Mouse (Mus musculus) erythroid progenitor cell, adult 5-6 weeks (primary cell): ENCODE data around the gene Zbtb2. TPM values are rescaled to one million over a fixed set of nuclear protein-coding genes. Genes with fewer than 3 reads are reported as not detected.

Experiments used
- ATAC-seq: replicated peaks from 2 replicates; pipeline ENCODE4 v1.8.0; 2016; ENCODE audit warnings: moderate number of reproducible peaks, mild to moderate bottlenecking, moderate TSS enrichment, inconsistent platforms; ENCODE audit not compliant: poor library complexity, low FRiP score, severe bottlenecking
- total RNA-seq, 2 experiments: library from RNA; stranded (forward) in 1 of 2; stranded (reverse) in 1 of 2; fragments of 150-400 nt in 1 of 2; fragments of 186-747, 209-891 nt in 1 of 2; gene quantifications; 2 replicates each; pipeline versions ENCODE4 v1.2.3 to v1.2.4; 2015 to 2017; ENCODE audit warnings: low replicate concordance in 2 of 2

The Zbtb2 gene
- total RNA-seq, 2 experiments from 2014 or later, result 6.7 to 8.4 TPM

DNA sequence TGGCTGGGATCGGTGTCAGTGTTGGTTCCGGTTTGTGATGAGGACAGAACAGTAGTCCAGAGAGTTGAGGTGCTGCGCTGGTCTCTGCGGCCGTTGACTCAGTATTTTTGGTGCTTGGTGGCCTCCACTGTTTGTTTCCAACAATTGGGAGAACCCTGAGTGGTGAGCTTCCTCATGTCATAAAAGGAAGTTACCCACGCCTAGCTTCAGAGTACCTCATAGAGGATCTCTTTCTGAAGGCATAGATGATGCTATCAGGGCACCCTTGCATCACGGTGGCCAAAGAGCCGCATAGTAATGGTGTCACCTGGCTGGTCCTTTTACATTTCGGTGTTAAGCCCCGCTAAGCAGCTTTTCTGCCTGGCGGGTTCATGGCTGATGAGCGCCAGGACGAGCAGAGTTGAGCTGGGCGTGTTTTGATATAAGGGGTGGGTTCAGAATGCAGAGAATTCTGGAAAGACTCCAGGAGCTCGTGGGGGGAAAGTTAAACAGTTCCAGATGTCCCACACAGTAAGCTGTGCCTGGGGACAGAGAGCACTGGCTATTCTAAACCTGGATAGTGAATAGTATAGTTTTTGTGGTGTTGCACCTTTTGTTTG is 48.9 kb downstream of the Zbtb2 start:
- ATAC-seq, result no peak

DNA sequence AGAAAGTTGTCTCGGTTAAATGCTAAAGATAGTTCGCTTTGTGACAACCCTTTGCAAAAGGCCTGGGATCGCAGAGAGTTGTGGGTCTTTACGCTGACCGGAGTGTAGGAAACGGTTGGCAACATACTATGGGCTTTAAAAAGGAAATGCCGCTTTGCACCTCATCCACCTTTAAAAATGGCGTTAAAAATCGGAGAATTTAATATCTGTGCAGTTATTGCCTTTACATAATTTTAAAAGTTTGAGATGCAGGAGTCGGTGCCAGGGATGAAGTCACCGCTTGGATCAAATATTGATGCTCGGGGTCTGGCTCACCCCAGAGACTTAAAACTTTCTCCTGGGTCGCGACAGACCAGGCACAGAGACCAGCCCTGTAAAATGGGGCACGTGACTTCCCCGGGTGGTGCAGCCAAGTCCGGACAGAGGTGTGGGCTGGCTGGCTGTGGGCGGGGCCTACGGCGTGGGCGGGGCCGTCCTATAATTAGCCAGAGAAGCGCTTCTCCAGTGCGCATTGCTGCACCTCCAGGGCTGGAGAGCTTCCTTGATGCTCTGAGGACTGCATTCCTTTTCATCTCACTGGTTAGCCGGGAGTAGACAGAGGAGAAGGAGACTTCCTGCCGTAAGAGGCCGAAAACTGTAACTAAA is 53.7 kb downstream of the Zbtb2 start:
- peak; percentile 88 for ATAC-seq

DNA sequence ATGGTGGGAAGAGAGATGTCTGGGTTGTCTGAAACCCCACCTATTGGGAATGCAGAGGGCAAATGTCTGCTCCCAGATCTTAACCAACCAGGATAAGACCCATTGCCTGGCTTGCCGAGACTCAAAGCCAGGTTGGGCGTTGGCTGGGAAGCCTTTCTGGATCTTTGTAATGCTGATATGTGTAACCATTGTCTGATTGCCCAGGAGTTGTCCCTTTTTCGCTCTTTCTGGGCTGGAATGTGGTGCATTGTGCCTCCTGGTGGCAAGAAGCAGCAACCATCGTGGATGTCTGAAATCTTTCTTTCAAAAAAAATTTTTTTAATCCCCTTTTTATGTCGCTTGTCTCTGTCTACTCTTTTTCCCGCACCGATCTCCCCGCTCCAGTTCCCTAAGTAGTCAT is 54.6 kb downstream of the Zbtb2 start:
- no peak for ATAC-seq

DNA sequence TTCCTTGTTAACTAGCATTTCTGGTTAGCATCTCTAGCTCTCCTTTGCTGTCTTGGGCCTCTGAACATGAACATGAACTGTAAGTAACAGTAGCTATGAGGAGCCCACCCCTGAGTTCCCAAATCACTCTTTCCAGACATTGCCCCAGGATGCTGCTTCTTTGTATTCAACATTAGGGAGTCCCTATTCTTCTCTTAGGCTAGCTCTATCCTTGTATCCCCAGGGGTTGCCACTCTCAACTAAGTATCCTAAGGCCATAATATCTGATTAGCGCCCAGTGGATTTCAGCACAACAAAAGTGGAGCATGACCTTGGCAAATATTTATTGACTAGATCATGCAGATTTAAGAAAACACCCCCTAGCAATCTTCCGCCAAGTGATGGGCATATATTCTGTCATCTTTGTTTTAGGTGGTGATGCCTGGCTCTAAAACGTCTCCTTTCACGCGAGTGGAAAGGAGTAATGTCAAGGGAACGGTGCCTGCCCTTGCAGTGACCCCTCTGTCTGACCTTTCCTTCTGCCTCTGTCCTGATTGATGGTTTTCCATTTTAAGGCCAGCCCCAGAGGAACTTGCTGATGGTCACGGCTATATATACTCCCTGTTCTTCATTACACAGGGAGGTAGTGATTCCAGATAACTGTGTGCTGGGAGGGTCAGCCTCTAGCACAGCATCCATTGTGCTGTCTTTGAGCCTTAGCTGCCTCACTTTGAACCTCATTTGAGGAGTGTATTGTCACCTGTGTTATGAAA is 55.5 kb downstream of the Zbtb2 start:
- no peak for ATAC-seq

DNA sequence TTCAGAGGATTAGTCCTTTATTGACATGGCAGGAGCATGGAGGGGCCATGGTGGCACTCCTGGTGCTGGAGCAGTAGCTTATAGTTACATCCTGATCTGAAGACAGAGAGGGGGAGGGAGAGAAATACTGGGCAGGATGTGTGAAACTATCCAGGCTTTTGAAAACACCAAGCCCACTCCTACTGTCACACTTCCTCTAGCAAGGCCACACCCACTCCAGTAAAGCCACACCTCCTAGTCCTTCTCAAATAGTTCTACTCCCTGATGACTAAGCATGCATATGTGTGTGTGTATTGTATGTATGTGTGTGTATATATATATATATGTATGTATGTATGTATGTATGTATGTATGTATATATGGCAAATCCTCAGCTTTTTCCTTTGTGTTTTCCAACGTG is 60.2 kb downstream of the Zbtb2 start:
- no peak for ATAC-seq

DNA sequence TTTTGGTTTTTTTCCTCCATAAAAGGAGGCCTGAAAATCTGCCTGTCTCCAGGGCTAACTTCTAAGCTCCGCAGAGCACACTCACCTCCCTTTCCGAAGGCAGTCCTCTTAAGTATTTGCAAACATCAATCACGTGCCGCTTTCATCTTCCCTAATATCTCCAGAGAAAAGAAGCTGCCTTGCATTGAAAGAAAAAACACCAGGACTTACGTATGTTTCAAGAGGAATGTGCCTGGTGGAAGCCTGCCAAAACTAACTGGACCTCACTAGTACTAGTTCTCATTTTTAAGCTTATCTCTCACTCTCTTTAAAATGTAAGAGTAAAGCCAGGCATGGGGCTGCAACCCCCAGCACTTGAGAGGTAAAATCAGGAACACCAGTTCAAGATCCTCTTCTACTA is 62.3 kb downstream of the Zbtb2 start:
- ATAC-seq, result no peak

DNA sequence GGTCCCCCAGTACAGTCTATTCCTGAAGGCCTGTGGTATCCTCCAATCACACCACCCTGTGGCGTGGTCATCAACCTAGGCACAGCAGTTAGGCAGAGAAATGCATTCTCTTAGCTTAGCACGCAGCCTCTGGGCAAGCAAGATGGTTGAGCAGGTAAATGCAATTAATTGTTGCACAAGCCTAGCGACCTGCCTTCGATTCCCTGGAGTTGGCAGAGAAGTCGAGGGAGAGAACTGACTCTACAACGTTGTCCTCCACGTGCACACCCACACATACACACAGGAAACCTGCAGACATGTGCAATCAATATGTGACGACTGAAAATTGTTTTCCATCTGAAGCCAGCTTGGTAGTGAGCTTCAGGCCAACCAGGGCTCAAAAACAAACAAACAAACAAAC is 64.0 kb downstream of the Zbtb2 start:
- no peak for ATAC-seq

Other genes with a start within 250 kb of the Zbtb2 start
- 9.4 and 10.5 TPM in 2 replicates for gene Akap12, start 121.7 kb downstream of the Zbtb2 start, total RNA-seq (2015; ENCODE audit: low replicate concordance)
- gene Akap12, start 121.7 kb downstream of the Zbtb2 start, total RNA-seq (2017; ENCODE audit: low replicate concordance), result 6.3 and 9.5 TPM in 2 replicates
- 13.3 and 37.7 TPM in 2 replicates for gene Rmnd1, start 44.3 kb upstream of the Zbtb2 start, total RNA-seq (2015; ENCODE audit: low replicate concordance)
- 8.9 and 14.2 TPM in 2 replicates for gene Rmnd1, start 44.3 kb upstream of the Zbtb2 start, total RNA-seq (2017; ENCODE audit: low replicate concordance)
- 20.9 and 32.3 TPM in 2 replicates for gene Armt1, start 44.4 kb upstream of the Zbtb2 start, total RNA-seq (2015; ENCODE audit: low replicate concordance)
- 19.6 and 24.3 TPM in 2 replicates for gene Armt1, start 44.4 kb upstream of the Zbtb2 start, total RNA-seq (2017; ENCODE audit: low replicate concordance)
- not detected in 2 replicates for gene Ccdc170, start 94.4 kb upstream of the Zbtb2 start, total RNA-seq (2015; ENCODE audit: low replicate concordance)
- gene Ccdc170, start 94.4 kb upstream of the Zbtb2 start, total RNA-seq (2017; ENCODE audit: low replicate concordance), result 0.26 TPM in 1 of 2 replicates, not detected in the other
- 0.84 and 1.8 TPM in 2 replicates for gene Esr1, start 223.5 kb upstream of the Zbtb2 start, total RNA-seq (2015; ENCODE audit: low replicate concordance)
- 3.3 TPM in 1 of 2 replicates, not detected in the other for gene Esr1, start 223.5 kb upstream of the Zbtb2 start, total RNA-seq (2017; ENCODE audit: low replicate concordance)